Comparison of ENCODE assay signal across 11 mouse cellular contexts in the genomic region with DNA sequence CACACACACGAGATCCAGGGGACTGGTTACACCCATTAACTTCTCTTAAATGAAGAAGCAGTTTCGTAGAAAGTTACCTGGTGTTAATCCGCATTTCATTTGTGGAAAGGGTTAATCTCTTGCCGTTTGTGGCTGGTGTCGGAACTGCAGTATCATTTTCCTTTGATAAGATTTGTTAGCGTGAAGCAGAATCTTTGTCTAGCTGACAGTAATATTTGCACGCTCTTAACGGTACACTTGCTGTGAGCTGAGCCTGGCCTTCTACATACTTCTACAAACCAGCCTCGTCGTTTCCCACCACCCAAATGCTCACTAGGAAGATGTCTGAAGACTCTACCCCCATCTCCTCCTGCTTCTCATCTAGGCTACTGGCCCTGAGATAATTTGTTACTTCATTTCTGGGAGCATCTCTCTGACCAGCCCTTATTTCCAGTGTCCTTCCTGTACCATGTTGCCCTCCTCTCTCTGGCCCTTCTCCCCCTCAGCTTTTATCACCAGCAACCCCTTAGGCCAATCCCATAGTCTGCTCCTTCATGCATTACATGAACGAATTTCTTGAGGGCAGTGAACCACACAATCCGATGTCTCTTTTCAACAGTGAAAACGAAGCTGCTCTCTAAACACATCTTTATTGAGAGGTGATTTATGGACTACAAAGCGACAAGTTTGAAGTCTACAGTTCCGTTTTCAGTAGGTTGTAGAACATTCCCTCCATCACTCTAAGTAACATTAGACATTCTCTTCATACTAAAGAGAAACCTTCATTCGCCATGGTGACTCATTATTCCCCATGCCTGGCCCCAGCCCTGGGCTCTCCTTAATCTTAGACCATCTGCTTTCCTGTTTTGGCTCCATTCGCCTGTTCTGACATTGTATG. TPM values are rescaled to one million over a fixed set of nuclear protein-coding genes. Genes with fewer than 3 reads are reported as not detected.
DNase-seq lines count a peak whose midpoint lies in the region; ATAC-seq lines count a peak whose summit lies in the region.
"Had no signal": no experiment of that assay in that cellular context is flagged by ENCODE, and none has a peak within 500 bp of the region (broad histone marks: within the 10 kb centered on the region; RNA-seq: fewer than 3 reads in every experiment).

No protein-coding gene starts in this region.

- no peak overlapping the region for H3K4me3 ChIP-seq in forebrain, embryonic 10.5 days
- no peak overlapping the region for H3K4me3 ChIP-seq in forebrain, embryonic 13.5 days
- H3K4me3 ChIP-seq in midbrain, embryonic 11.5 days (ENCODE audit: low read depth, low read length) = no peak overlapping the region
- H3K4me3 ChIP-seq in midbrain, embryonic 16.5 days (ENCODE audit: low read depth, low read length) = no peak overlapping the region
- no peak overlapping the region for H3K4me3 ChIP-seq in liver, embryonic 15.5 days (replicated peaks)
- H3K4me3 ChIP-seq: limb, embryonic 12.5 days had no signal

- no peaks in the 10 kb centered on the region for H3K36me3 ChIP-seq in forebrain, embryonic 10.5 days (replicated peaks)
- no peaks in the 10 kb centered on the region for H3K36me3 ChIP-seq in forebrain, embryonic 13.5 days (ENCODE audit: poor library complexity, severe bottlenecking)
- H3K36me3 ChIP-seq in midbrain, embryonic 11.5 days (ENCODE audit: control insufficient read depth, insufficient read depth, low read length) = no peaks in the 10 kb centered on the region
- no peaks in the 10 kb centered on the region for H3K36me3 ChIP-seq in midbrain, embryonic 16.5 days (ENCODE audit: control insufficient read depth, insufficient read depth, low read length)
- no peaks in the 10 kb centered on the region for H3K36me3 ChIP-seq in liver, embryonic 15.5 days (replicated peaks)
- H3K36me3 ChIP-seq: limb, embryonic 12.5 days had no signal

- H3K27ac ChIP-seq in forebrain, embryonic 10.5 days = peak overlapping the region; percentile 78
- H3K27ac ChIP-seq in forebrain, embryonic 13.5 days = no peak overlapping the region
- no peak overlapping the region for H3K27ac ChIP-seq in midbrain, embryonic 11.5 days (ENCODE audit: low read depth, low read length)
- H3K27ac ChIP-seq in midbrain, embryonic 16.5 days (ENCODE audit: low read length) = no peak overlapping the region
- 0 out of 2 replicates have a peak overlapping the region, but pooled peaks have one; percentile 38 for H3K27ac ChIP-seq in liver, embryonic 15.5 days (replicated peaks)
- H3K27ac ChIP-seq: limb, embryonic 12.5 days had no signal

- no peak for DNase-seq in forebrain, embryonic 10.5 days (ENCODE audit: extremely low spot score, low spot score)
- peak; percentile 91 for DNase-seq in midbrain, embryonic 11.5 days (ENCODE audit: low spot score, missing footprints)
- no peak for DNase-seq in yolk sac, embryonic 10.5 days (ENCODE audit: low spot score)
- no peak for DNase-seq in urinary bladder, postnatal 25 days (ENCODE audit: low spot score)
- DNase-seq in gastrocnemius, postnatal 4 days (ENCODE audit: low spot score in 2 of 2) = no peak
- DNase-seq: cerebellum, postnatal 25 days; gastrocnemius, postnatal 14 days had no signal

- peaks cover 8% of the 10 kb centered on the region for H3K27me3 ChIP-seq in forebrain, embryonic 10.5 days (ENCODE audit: poor library complexity, severe bottlenecking)
- H3K27me3 ChIP-seq in forebrain, embryonic 13.5 days = 0 out of 2 replicates have a peak, but pooled peaks cover 10% of the 10 kb centered on the region
- peaks cover 6% of the 10 kb centered on the region for H3K27me3 ChIP-seq in midbrain, embryonic 11.5 days (ENCODE audit: control insufficient read depth, insufficient read depth, low read length)
- 0 out of 2 replicates have a peak, but pooled peaks cover 5% of the 10 kb centered on the region for H3K27me3 ChIP-seq in midbrain, embryonic 16.5 days (ENCODE audit: control insufficient read depth, insufficient read depth, low read depth, low read length)
- H3K27me3 ChIP-seq in liver, embryonic 15.5 days = no peaks in the 10 kb centered on the region

- WGBS in forebrain, embryonic 10.5 days = 63% methylated on average over 17 of the region's 17 CpGs
- WGBS in forebrain, embryonic 13.5 days = 44% methylated on average over 17 of the region's 17 CpGs
- WGBS in midbrain, embryonic 11.5 days = 29% methylated on average over 17 of the region's 17 CpGs
- 26% methylated on average over 17 of the region's 17 CpGs for WGBS in midbrain, embryonic 16.5 days
- WGBS in liver, embryonic 15.5 days (ENCODE audit: insufficient replicate concordance) = 20% methylated on average over 17 of the region's 17 CpGs

- no peak for ATAC-seq in forebrain, embryonic 13.5 days
- ATAC-seq in midbrain, embryonic 11.5 days (ENCODE audit: low FRiP score) = no peak
- ATAC-seq in midbrain, embryonic 16.5 days = no peak
- no peak for ATAC-seq in liver, embryonic 15.5 days (ENCODE audit: insufficient read depth)

- peaks cover 74% of the 10 kb centered on the region for H3K4me1 ChIP-seq in forebrain, embryonic 10.5 days
- peaks cover 56% of the 10 kb centered on the region for H3K4me1 ChIP-seq in forebrain, embryonic 13.5 days
- peaks cover 56% of the 10 kb centered on the region for H3K4me1 ChIP-seq in midbrain, embryonic 11.5 days (ENCODE audit: control insufficient read depth, insufficient read depth, low read length)
- H3K4me1 ChIP-seq in midbrain, embryonic 16.5 days (ENCODE audit: control insufficient read depth, insufficient read depth, low read length) = peaks cover 29% of the 10 kb centered on the region
- H3K4me1 ChIP-seq in liver, embryonic 15.5 days (replicated peaks) = peaks cover 81% of the 10 kb centered on the region

- no peak overlapping the region for H3K4me2 ChIP-seq in forebrain, embryonic 13.5 days
- no peak overlapping the region for H3K4me2 ChIP-seq in midbrain, embryonic 11.5 days
- no peak overlapping the region for H3K4me2 ChIP-seq in midbrain, embryonic 16.5 days (ENCODE audit: low read length)
- H3K4me2 ChIP-seq in liver, embryonic 15.5 days = peak overlapping the region; percentile 43
- H3K4me2 ChIP-seq: limb, embryonic 12.5 days had no signal

- no peaks in the 10 kb centered on the region for H3K9me3 ChIP-seq in forebrain, embryonic 10.5 days
- H3K9me3 ChIP-seq in forebrain, embryonic 13.5 days (replicated peaks) = no peaks in the 10 kb centered on the region
- H3K9me3 ChIP-seq in midbrain, embryonic 11.5 days (ENCODE audit: control insufficient read depth, low read length) = no peaks in the 10 kb centered on the region
- H3K9me3 ChIP-seq in midbrain, embryonic 16.5 days (replicated peaks; ENCODE audit: control insufficient read depth, low read length, poor library complexity, severe bottlenecking) = no peaks in the 10 kb centered on the region
- no peaks in the 10 kb centered on the region for H3K9me3 ChIP-seq in liver, embryonic 15.5 days (replicated peaks)
- H3K9me3 ChIP-seq: limb, embryonic 12.5 days had no signal

- H3K9ac ChIP-seq in forebrain, embryonic 13.5 days = no peak overlapping the region
- H3K9ac ChIP-seq in midbrain, embryonic 11.5 days (ENCODE audit: low read length) = no peak overlapping the region
- no peak overlapping the region for H3K9ac ChIP-seq in midbrain, embryonic 16.5 days (ENCODE audit: low read depth, low read length)
- no peak overlapping the region for H3K9ac ChIP-seq in liver, embryonic 15.5 days
- H3K9ac ChIP-seq: limb, embryonic 12.5 days had no signal

RNA-seq across cellular contexts. Expression of gene Sec22b, which starts 36.3 kb away (rescaled TPM):
- 114 TPM in 2 replicates for polyA plus RNA-seq in forebrain, embryonic 10.5 days (2016; fragmentation: Nextera tagmentation; extraction: Ambion mirVana)
- polyA plus RNA-seq in forebrain, embryonic 13.5 days (2015; fragmentation: Nextera tagmentation; extraction: Ambion mirVana) = 106 and 117 TPM in 2 replicates
- polyA plus RNA-seq in midbrain, embryonic 11.5 days (2014; fragmentation: Nextera tagmentation; extraction: Ambion mirVana) = 122 and 127 TPM in 2 replicates
- 86.9 and 94.8 TPM in 2 replicates for polyA plus RNA-seq in midbrain, embryonic 16.5 days (2015; fragmentation: Nextera tagmentation; extraction: Ambion mirVana)
- 57.9 and 61.2 TPM in 2 replicates for polyA plus RNA-seq in liver, embryonic 15.5 days (2015; fragmentation: Nextera tagmentation; extraction: Ambion mirVana)
- 10 to 100 TPM; 54.6 to 65.0 TPM for total RNA-seq in gastrocnemius, postnatal 4 days (2021)

RNA-seq across cellular contexts. Expression of gene Pde4dip, which starts 48.8 kb away (rescaled TPM):
- polyA plus RNA-seq in forebrain, embryonic 10.5 days (2016; fragmentation: Nextera tagmentation; extraction: Ambion mirVana) = 18.5 and 18.7 TPM in 2 replicates
- polyA plus RNA-seq in forebrain, embryonic 13.5 days (2015; fragmentation: Nextera tagmentation; extraction: Ambion mirVana) = 37.3 and 46.1 TPM in 2 replicates
- 27.6 and 29.1 TPM in 2 replicates for polyA plus RNA-seq in midbrain, embryonic 11.5 days (2014; fragmentation: Nextera tagmentation; extraction: Ambion mirVana)
- polyA plus RNA-seq in midbrain, embryonic 16.5 days (2015; fragmentation: Nextera tagmentation; extraction: Ambion mirVana) = 67.5 and 75.5 TPM in 2 replicates
- 9.6 and 10.3 TPM in 2 replicates for polyA plus RNA-seq in liver, embryonic 15.5 days (2015; fragmentation: Nextera tagmentation; extraction: Ambion mirVana)
- total RNA-seq in gastrocnemius, postnatal 4 days (2021) = 1,000 to 10,000 TPM; 1,016 to 1,021 TPM

Comparison
In these comparisons a context has a peak if more than half of its experiments do, and no peak if none do; other contexts are left out.
1. H3K27ac ChIP-seq: peak in forebrain, embryonic 10.5 days (single experiment) and liver, embryonic 15.5 days (single experiment); none in forebrain, embryonic 13.5 days (single experiment), midbrain, embryonic 11.5 days (single experiment) and midbrain, embryonic 16.5 days (single experiment).